Mouse (Mus musculus) neural tube, embryonic 15.5 days (tissue): ENCODE data around the gene Tmem165. TPM values are rescaled to one million over a fixed set of nuclear protein-coding genes. Genes with fewer than 3 reads are reported as not detected.

Experiments used
- ATAC-seq: fragments of 200-750 bp; cut with Nextera tagmentation; 2 replicates; pipeline ENCODE4 v1.8.0; 2017; ENCODE audit warnings: mild to moderate bottlenecking, moderate TSS enrichment, moderate library complexity; ENCODE audit not compliant: low FRiP score
- H3K27ac ChIP-seq: fragments of 300-500 bp; sonication (generic); replicated peaks from 2 replicates; pipeline ENCODE4 v1.5.1; 2015; ENCODE audit warnings: mild to moderate bottlenecking, inconsistent platforms
- H3K27me3 ChIP-seq: fragments of 300-500 bp; sonication (generic); replicated peaks from 2 replicates; pipeline ENCODE4 v1.6.1; 2015; ENCODE audit warnings: inconsistent platforms
- H3K36me3 ChIP-seq: fragments of 300-500 bp; sonication (generic); 2 replicates; pipeline ENCODE4 v1.6.1; 2015; ENCODE audit warnings: inconsistent platforms
- H3K4me1 ChIP-seq: fragments of 300-500 bp; sonication (generic); 2 replicates; pipeline ENCODE4 v1.6.1; 2015; ENCODE audit warnings: inconsistent platforms
- H3K4me2 ChIP-seq: fragments of 300-500 bp; sonication (generic); 2 replicates; pipeline ENCODE4 v1.6.1; 2015; ENCODE audit warnings: inconsistent platforms, mild to moderate bottlenecking, moderate library complexity
- H3K4me3 ChIP-seq: fragments of 300-500 bp; sonication (generic); replicated peaks from 2 replicates; pipeline ENCODE4 v1.5.1; 2015; ENCODE audit warnings: mild to moderate bottlenecking, inconsistent platforms
- H3K9ac ChIP-seq: fragments of 300-500 bp; sonication (generic); replicated peaks from 2 replicates; pipeline ENCODE4 v1.6.1; 2015; ENCODE audit warnings: mild to moderate bottlenecking, inconsistent platforms
- H3K9me3 ChIP-seq: fragments of 300-500 bp; sonication (generic); replicated peaks from 2 replicates; pipeline ENCODE4 v1.6.1; 2016; ENCODE audit warnings: inconsistent platforms
- WGBS: fragments of 180-500 bp; shearing (Covaris S2); methylation state at CpG from one replicate; pipeline ENCODE4 v1.1.7; 2015; ENCODE audit warnings: mixed read lengths; 5-methylcytosine and 5-hydroxymethylcytosine counted together
- polyA plus RNA-seq: library from polyadenylated mRNA; unstranded; fragments of >200 nt; fragmentation: Nextera tagmentation; extraction: Ambion mirVana; gene quantifications from 2 replicates; pipeline ENCODE4 v1.2.1, GENCODE M21; 2015

Gene Tmem165
- polyA plus RNA-seq, 1 experiment from 2014 or later, result 47.1 TPM

DNA sequence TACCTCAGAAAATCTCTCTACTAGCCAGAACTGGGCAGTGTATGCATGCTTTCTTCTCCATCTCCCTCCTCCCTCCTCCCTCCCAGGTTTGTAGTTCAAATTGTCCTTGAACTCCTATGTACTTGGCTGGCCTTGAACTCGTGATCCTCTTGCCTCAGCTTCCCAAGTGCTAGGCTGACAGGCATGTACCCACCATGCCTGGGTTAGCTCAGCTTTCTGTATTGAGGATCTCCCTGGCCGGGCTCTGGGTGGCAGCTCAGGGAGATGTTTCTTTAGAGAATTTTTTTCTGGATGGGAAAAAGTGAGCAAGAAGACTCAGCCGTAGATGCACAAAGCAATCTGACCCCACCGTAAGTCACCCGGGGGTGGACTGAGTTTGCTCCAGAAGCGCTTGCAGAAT is 30.7 kb upstream of the Tmem165 start:
- no peak for ATAC-seq
- H3K4me1 ChIP-seq, result no peaks in the 10 kb centered on the region

DNA sequence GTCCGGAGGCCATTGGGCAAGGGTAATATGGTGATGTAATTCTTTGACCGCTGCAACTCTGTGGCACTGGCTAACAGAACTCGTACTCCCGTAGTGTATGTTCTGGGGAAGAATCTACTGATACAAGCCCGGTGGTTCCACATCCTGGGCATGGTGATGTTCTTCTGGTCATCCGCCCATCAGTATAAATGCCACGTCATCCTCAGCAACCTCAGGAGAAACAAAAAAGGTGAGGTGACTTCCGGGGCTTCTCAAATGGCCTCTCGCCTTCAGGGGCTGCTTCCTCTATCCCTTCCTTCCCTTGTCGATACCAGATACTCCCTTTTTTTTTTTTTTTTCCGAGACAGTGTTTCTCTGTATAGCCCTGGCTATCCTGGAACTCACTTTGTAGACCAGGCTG is 30.2 kb upstream of the Tmem165 start:
- WGBS, result 93% methylated on average over 11 of the region's 11 CpGs
- no peak for ATAC-seq
- H3K36me3 ChIP-seq, result peaks cover 30% of the 10 kb centered on the region

More for the DNA sequence above, 30.7 kb upstream of the Tmem165 start:
- Histone ChIP-seq H3K4me3 (no peak overlapping the region), H3K9ac (no peak overlapping the region), H3K4me2 (no peak overlapping the region), H3K27ac (no peak overlapping the region), H3K27me3 (no peaks in the 10 kb centered on the region), H3K36me3 (peaks cover 30% of the 10 kb centered on the region), H3K9me3 (no peaks in the 10 kb centered on the region)
- WGBS, result 91% methylated on average over 6 of the region's 6 CpGs

DNA sequence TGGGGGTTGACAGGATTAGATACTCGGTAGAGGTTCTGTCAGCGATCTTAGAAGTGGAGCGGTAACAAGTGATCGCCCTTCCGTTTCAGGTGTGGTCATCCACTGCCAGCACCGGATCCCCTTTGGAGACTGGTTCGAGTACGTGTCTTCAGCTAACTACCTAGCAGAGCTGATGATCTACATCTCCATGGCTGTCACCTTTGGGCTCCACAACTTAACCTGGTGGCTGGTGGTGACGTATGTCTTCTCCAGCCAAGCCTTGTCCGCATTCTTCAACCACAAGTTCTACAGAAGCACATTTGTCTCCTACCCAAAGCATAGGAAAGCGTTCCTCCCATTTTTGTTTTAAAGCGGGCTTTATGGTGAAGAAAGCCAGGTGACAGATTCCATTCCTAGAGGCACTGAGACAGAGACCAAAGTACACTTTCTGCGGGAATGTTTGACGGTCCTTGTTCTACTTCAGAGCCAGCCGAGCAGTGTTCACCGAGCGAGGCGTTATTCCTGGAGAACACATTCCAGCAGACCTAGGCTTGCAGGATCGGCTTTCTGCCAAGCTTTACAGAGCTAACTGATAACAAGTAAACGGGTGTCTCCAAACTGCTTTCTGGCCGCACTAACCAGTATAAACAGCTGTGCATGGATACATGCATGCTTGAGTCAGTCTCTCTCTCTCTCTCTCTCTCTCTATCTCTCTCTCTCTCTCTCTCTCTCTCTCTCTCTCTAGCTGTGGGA is 29.1 kb upstream of the Tmem165 start:
- H3K9ac ChIP-seq, result no peak overlapping the region
- no peak for ATAC-seq
- no peak overlapping the region for H3K27ac ChIP-seq
- H3K9me3 ChIP-seq, result no peaks in the 10 kb centered on the region
- WGBS, result 96% methylated on average over 21 of the region's 21 CpGs
- H3K4me1 ChIP-seq, result no peaks in the 10 kb centered on the region
- peaks cover 27% of the 10 kb centered on the region for H3K36me3 ChIP-seq
- no peak overlapping the region for H3K4me2 ChIP-seq
- H3K27me3 ChIP-seq, result no peaks in the 10 kb centered on the region
- H3K4me3 ChIP-seq, result no peak overlapping the region

More for the DNA sequence above, 30.2 kb upstream of the Tmem165 start:
- Histone ChIP-seq H3K4me3 (no peak overlapping the region), H3K27ac (no peak overlapping the region), H3K9me3 (no peaks in the 10 kb centered on the region), H3K9ac (no peak overlapping the region), H3K27me3 (no peaks in the 10 kb centered on the region), H3K4me1 (no peaks in the 10 kb centered on the region), H3K4me2 (no peak overlapping the region)

DNA sequence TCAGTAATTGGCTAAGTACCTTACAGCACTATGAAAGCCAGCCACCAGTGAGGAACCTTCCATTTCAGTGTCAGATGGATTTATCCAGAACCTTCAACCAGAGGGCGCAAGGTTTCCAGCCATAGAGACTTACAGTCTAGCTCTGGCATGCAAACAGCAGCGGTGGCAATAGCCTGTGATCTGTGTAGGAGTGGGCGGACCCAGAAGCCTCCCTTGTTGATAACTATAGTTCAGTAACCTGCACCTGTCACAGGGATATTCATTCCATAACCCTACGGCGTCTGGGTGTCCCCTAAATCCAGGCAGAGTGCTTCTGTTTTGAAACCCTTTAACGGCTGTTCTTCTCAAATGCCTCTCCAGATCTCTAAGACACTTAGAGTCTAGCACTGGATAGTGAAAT is 24.1 kb upstream of the Tmem165 start:
- Histone ChIP-seq H3K4me2 (no peak overlapping the region), H3K4me3 (no peak overlapping the region), H3K36me3 (peaks cover 7% of the 10 kb centered on the region), H3K27me3 (no peaks in the 10 kb centered on the region), H3K9me3 (no peaks in the 10 kb centered on the region), H3K9ac (no peak overlapping the region), H3K27ac (no peak overlapping the region), H3K4me1 (no peaks in the 10 kb centered on the region)
- no peak for ATAC-seq
- WGBS, result 90% methylated on average over 6 of the region's 6 CpGs

DNA sequence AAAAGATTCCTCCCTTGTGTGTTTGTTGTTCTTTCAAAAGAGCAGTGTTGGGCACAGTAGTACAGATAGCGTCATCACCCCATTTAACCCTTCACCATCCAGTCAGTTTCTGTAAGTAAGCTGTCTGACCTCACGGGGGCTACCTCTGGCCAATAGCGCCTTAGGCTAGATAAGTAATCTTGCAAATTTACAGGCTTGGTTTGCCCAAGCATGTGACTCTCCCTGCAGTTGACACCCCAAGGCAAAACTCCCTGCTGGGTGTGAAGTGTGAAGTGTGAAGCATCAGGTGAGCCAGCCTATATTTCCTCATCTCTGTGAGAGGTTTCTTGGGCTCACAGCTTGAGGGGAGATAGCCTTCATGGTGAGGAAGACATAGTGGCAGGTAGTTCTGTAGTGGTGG is 23.6 kb upstream of the Tmem165 start:
- ATAC-seq, result no peak
- Histone ChIP-seq H3K4me2 (no peak overlapping the region), H3K36me3 (peaks cover 7% of the 10 kb centered on the region), H3K9ac (no peak overlapping the region), H3K9me3 (no peaks in the 10 kb centered on the region), H3K27ac (no peak overlapping the region), H3K27me3 (no peaks in the 10 kb centered on the region), H3K4me3 (no peak overlapping the region), H3K4me1 (no peaks in the 10 kb centered on the region)
- 78% methylated on average over 3 of the region's 3 CpGs for WGBS

DNA sequence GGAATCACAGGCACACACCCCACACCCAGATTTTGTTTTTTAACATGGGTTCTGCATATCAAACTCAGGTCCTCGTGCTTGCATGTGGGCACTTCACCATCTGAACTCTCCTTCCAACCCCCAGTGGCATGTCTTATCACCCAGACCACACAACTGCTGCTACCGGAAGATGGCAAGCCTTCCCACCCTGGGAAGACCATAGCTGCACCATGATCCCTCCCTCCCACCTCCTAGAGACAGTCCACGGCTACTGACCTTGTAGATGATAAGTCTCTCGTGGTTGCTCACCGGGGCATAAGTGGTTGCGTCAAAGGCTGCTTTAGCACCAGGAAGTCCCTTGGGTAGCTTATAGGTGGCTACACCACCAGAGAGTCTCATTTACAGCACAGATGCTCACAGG is 22.2 kb upstream of the Tmem165 start:
- Histone ChIP-seq H3K4me1 (no peaks in the 10 kb centered on the region), H3K4me2 (no peak overlapping the region), H3K9ac (no peak overlapping the region), H3K36me3 (no peaks in the 10 kb centered on the region), H3K27ac (no peak overlapping the region), H3K27me3 (no peaks in the 10 kb centered on the region), H3K9me3 (no peaks in the 10 kb centered on the region), H3K4me3 (no peak overlapping the region)
- ATAC-seq, result no peak
- 92% methylated on average over 6 of the region's 6 CpGs for WGBS

DNA sequence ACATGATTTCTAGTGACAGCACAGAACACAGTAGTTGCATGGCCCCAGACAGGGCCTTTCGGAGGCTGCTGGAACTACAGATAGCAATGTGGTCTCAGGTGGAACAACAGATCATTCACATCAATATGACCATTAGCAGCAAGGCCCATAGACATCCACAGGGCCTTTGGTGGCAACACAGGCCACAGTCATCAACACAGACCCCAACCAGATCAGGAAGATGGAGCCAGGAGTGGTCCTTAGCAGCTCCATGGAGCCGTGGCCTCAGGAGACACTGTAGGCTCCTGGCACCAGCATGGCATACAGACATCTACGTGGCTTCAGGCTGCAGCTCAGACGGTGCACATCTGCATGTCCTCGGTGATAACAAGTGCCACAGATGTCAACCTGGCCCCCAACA is 20.8 kb upstream of the Tmem165 start:
- Histone ChIP-seq H3K9ac (no peak overlapping the region), H3K9me3 (no peaks in the 10 kb centered on the region), H3K4me3 (no peak overlapping the region), H3K36me3 (no peaks in the 10 kb centered on the region), H3K4me2 (no peak overlapping the region), H3K4me1 (no peaks in the 10 kb centered on the region), H3K27me3 (no peaks in the 10 kb centered on the region), H3K27ac (no peak overlapping the region)
- 88% methylated on average over 5 of the region's 5 CpGs for WGBS
- ATAC-seq, result no peak

DNA sequence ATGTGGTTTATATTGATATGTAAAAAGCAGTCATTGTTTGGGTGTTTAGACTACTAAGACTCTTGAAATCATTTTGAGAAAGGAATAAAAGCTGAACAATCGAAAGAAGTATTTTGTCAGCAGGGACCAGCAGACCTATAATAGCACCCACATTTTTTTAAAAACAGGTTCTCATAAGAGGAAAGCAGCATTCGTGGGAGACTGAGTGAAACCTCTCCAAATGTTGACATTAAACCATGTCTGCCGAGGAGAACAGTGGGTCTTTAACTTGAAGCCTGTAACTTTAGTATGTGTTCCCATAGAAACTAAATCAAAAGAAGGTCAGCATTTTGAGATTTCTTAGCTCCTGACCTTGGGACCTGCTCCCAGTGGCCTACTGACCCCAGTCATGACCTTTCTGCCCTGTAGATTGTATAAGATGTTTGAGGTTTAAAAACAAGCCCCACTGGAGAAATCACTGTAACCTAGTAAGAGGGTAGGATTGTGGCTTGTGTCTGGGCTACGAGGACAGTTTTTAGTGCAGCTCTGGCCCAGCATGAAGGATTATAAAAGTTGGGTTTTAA is 19.8 kb upstream of the Tmem165 start:
- Histone ChIP-seq H3K27me3 (no peaks in the 10 kb centered on the region), H3K36me3 (no peaks in the 10 kb centered on the region), H3K4me3 (no peak overlapping the region), H3K9me3 (no peaks in the 10 kb centered on the region), H3K27ac (no peak overlapping the region), H3K9ac (no peak overlapping the region), H3K4me1 (no peaks in the 10 kb centered on the region), H3K4me2 (no peak overlapping the region)
- 47% methylated on average over 4 of the region's 4 CpGs for WGBS
- no peak for ATAC-seq

DNA sequence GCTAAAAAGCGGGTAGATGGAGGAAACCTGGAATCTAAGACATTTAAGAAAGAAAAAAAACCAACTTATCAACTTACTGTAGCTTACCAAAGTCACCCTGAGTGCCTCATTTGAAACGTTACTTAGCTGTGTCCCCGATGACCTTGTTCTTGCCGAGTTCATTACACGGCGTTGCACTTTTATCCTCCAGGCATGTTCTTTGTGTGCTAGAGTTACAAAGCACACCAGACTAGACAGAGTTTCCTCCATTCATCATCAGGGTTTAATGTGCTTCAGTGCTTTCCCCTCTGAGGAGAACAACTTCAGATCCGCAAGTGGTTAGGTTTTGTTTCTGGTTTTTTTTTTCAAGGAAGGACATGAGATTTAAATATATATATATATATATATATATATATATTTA is 18.9 kb upstream of the Tmem165 start:
- no peaks in the 10 kb centered on the region for H3K27me3 ChIP-seq
- H3K4me1 ChIP-seq, result no peaks in the 10 kb centered on the region
- no peak overlapping the region for H3K4me3 ChIP-seq
- no peak overlapping the region for H3K9ac ChIP-seq
- H3K4me2 ChIP-seq, result no peak overlapping the region
- H3K9me3 ChIP-seq, result no peaks in the 10 kb centered on the region
- no peak overlapping the region for H3K27ac ChIP-seq
- H3K36me3 ChIP-seq, result no peaks in the 10 kb centered on the region
- no peak for ATAC-seq
- WGBS, result 67% methylated on average over 7 of the region's 7 CpGs

DNA sequence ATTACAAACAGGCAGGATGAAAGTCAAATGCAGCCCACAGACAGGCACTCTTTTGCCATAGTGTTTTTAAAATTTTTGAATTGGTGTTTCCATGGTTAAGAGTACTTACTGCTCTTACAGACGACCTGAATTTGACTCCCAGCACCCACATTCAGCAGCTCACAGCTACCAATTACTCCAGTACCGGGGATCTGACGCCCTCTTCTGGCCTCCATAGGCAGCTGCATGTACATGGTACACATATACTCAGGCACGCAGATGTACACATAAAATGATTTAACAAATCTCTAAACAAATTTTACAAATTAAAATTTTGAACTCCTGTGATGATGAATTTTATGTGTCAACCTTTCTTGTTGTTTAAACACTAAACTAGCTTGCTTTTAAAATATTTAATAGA is 13.2 kb upstream of the Tmem165 start:
- H3K4me3 ChIP-seq, result no peak overlapping the region
- WGBS, result 81% methylated on average over 4 of the region's 4 CpGs
- no peak overlapping the region for H3K9ac ChIP-seq
- no peak overlapping the region for H3K27ac ChIP-seq
- no peaks in the 10 kb centered on the region for H3K27me3 ChIP-seq
- H3K9me3 ChIP-seq, result no peaks in the 10 kb centered on the region
- H3K36me3 ChIP-seq, result no peaks in the 10 kb centered on the region
- no peak for ATAC-seq
- no peak overlapping the region for H3K4me2 ChIP-seq
- H3K4me1 ChIP-seq, result no peaks in the 10 kb centered on the region

DNA sequence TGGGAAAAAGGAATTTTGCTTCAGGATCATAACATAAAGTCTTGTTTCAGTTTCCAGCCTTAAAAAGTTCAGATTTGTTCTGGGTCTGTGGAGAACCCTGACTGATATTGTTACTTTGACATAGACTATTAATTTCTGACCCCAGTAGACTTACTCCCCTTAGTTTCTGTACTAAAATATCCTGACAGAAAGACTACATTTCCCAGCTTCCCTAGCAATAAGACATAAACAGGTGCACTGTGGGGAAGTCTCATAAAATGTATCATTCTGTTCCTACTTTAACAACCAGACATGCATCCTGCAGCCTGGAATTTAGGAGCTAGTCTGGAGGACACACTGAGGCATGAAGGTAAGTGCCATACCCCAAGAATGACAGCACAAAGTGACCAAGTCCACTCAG is 12.6 kb upstream of the Tmem165 start:
- H3K9ac ChIP-seq, result no peak overlapping the region
- no peak overlapping the region for H3K4me3 ChIP-seq
- no peaks in the 10 kb centered on the region for H3K27me3 ChIP-seq
- H3K4me2 ChIP-seq, result no peak overlapping the region
- no peaks in the 10 kb centered on the region for H3K36me3 ChIP-seq
- ATAC-seq, result no peak
- no peak overlapping the region for H3K27ac ChIP-seq
- no peaks in the 10 kb centered on the region for H3K4me1 ChIP-seq
- H3K9me3 ChIP-seq, result no peaks in the 10 kb centered on the region

DNA sequence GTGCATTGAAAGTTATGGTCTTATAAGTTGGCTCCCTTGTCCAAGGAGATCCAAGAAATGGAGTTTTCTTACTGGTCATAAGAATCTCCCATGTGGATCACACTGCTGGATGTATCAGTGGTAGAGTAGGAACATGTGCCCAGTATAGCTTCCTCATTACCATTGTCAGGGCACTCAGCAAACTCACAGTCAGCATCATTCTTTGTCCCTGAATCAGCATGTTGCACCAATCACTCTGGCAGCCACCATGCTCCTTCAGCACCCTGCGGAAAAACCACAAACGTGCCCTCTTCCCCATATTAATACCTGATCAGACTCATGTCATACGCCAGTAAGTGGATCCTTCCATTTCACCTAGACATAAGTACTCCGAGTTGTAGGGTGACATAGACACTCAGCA is 8.6 kb upstream of the Tmem165 start:
- ATAC-seq, result no peak
- Histone ChIP-seq H3K4me2 (no peak overlapping the region), H3K27ac (no peak overlapping the region), H3K4me3 (no peak overlapping the region), H3K36me3 (no peaks in the 10 kb centered on the region), H3K4me1 (no peaks in the 10 kb centered on the region; the same call in 1 of the 2 replicates), H3K27me3 (no peaks in the 10 kb centered on the region), H3K9ac (no peak overlapping the region), H3K9me3 (no peaks in the 10 kb centered on the region)
- 88% methylated on average over 4 of the region's 4 CpGs for WGBS
